Mouse (Mus musculus) testis, postnatal 14 days (tissue): Measurements from ENCODE around the gene Dlst.

ENCODE experiments used
- DNase-seq: peaks from one replicate; pipeline ENCODE4 v3.0.0; 2021; ENCODE audit warnings: low spot score

Gene Dlst

DNA sequence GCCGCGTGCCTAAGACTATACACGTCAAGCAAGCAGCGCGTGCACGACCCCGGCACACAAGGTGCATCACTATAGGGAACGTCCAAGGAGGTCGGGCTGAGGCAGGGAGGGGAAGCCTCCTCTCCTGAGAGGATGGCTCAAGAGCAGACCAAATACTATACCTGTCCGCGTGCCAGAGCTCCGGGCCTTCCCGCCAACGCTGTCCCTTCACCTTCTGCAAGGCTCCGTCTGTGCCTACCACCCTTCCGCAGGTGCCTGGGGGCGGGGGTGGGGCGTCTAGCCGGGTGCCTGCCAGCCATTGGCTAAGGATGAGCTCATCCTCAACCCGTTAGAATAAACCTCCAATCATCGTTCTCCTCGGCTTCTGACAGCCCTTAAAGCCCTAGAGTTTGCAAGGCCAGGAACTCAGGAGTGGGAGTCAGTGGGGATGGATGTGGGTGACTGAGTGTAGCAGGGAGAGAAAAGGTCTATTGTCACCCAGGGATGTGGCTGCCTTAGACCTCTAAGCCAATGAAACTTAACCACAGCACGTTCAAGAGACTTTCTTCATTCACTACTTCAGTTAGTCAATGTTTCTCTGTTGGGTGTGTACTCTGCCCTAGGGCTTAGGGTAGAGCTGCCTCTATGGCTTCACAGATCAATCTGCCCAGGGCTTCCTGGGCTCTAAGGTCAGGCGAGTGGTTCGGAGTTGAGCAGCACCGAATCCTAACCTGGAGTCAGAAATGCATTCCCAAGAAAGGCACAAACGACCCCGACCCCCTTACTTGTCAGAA lies 40.6 kb downstream of the Dlst start, which contains the start of gene Rps6kl1:
Gene Rps6kl1, minus strand, starts transcription at position 263 of the 773 bp plus-strand sequence.
- peak; percentile 42 for DNase-seq

DNA sequence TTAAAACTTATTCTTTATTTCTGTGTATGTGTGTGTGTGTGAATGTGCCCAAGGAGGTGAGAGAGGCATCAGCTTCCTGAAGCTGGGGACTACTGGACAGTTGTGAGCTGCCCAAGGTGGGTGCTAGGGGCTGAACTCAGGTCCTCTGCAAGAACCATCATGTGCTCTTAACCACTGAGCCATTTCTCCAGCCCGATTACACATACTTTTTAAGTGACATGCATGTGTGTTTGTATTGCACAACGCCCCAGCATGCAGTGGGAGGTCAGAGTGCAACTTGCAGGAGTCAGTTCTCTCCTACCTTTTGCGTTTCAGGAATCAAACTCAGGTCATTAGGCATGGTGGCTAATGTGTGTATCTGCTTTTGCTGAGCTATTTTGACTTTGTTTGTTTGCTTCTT lies 42.4 kb downstream of the Dlst start:
- DNase-seq = no peak

DNA sequence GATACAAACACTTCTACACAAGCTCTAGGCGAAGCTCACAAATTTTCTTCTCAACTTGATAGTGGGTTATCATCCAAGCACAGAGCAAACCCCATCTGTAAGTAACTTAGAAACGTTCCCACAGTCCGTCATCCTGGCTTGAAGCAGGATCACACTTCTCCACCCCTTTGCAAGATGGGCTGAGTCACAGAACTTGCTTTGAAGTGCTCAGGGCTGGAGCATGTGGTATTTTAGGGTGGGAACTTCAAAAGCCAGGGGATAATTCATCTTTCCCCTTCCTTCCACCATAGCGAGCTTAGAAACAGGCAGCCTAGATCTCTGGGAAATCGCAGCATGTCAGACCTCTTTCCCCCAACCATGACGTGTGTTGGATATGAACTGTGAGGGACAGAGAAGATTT lies 45.7 kb downstream of the Dlst start:
- no peak for DNase-seq

DNA sequence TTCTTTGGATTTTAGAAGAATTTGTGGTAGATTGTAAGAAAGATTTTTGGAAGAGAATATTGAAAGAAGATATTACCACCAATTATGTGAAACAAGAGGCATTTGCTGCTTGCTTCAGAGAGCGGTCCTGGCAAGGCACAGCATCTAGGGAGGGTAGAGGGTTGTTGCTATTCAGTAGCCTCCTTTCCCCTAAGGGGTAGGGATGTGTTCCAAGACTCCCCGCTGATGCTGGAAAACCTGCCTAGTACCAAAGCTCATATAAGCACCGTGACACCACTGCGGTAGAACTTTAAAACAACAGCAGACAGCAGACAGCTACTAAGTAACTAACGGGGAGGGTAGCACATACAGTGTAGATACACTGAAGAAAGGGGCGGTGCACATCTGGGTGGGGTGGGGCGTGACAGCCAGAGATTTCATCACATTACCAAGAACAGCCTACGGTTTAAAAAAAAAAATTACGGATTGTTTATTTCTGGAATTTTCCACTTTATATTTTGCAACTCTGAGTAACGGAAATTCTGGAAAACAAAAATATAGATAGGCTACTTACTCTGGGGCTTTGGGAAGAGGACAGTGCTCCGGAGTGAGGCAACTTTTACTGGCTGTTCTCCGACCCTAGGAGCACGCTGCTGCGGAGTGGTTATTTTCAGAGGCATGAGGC lies 47.3 kb downstream of the Dlst start:
- DNase-seq = no peak

DNA sequence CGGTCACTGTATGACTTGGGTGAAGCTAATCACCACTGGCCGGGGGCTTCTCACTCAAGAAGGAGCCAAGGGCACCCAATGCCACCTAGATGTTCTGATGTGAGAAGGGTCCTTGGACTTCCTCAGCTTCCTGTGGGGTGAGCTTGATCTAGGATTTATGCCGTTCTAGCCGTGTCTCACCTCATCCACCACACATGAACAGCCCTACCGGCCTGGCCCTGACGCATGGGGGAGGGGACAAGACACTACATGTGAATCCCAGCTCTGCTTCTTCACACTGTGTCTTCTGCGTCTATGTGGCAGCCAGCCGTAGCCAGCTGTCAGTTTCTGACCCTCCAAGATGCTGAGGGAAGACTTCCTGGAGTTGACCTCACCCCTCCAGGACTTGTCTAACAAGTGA lies 48.2 kb downstream of the Dlst start:
- DNase-seq = no peak

DNA sequence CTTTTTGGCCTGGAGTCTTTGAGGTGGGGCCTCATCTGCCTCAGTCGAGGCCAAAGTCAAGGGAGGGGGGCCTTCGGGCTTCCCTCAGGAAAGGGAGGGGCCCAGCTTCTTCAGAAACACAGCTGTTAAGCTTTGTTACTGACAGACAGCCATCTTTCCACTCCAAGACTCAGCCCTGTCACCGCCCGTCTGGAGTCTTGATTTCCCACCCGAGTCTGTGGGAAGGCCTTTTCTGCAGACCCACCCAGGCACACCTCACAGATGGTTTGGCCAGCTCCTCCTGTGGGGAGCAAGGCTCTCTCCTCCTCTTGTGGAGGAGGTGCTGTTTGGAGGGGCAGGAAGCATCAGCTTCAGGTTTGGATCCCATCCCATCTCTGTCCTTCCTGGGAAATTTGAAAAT lies 49.0 kb downstream of the Dlst start:
- DNase-seq = no peak

DNA sequence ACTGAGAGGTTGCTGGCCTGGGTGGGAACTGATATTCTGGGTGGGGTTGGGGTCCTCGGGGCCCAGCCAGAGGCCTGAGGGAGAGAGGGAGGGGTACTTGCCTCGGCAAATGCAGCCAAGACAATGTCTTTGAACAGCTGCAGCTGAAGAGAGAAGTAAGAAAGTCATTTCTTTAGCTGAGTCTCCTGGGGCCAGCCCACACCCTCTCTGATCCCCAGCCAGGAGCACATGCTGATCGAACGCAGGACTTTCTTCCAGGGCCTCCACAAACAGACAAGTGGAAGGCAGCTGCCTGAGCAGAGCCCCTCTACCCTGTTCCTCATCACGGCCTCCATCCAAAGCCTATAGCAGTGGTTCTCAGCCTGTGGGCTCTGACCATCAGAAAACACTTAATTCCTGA lies 54.4 kb downstream of the Dlst start:
- DNase-seq = no peak

DNA sequence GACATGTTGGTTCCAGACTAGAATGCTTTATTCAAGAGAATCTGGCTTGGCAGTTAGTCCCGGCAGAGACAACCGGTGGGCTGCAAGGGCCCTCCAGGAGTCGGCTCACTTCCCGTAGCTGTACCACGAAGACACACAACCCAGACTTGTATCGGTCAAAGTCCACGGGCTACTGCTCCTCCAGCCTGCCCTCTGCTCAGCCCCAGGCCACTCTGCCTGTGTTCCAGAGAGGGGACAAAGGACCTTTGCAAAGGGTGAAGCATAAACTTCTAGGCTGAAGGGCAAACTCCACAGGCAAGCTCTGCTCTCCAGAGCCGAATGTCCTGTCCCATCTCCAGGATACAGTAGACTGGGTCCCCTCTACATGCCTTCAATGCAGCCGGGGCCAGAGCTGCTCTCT lies 56.0 kb downstream of the Dlst start:
- no peak for DNase-seq

DNA sequence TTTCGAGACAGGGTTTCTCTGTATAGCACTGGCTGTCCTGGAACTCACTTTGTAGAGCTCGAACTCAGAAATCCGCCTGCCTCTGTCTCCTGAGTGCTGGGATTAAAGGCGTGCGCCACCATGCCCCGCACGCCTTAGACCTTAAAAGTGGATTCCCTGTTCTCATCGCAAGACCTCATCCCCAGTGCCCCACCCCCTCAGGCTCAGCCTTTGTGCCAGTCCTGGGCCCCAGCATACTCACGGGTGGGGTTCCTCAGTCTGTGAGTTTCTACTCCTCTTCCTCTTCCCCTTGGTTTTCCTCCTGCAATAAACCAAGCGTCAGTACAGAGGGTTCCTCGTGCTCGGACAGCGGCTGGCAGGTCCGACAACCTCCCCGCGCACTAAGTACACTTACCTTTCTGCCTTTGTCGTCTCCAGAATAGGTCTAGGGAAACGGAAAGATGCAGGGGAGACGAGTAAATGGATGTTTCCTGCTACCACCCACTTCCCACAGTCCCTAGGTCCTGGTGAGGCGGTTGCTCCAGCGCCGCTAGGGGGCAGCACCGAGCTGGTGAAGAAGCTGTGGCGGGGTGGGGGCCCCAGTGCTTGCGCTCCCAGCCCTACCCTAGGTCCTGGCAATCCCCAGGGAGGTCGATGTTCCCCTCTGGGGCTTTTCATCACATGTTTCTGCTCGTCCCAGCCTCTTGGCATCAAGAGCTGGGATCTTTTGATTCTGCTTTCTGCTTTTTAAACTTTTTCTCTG lies 58.7 kb downstream of the Dlst start:
- DNase-seq = peak; percentile 85

DNA sequence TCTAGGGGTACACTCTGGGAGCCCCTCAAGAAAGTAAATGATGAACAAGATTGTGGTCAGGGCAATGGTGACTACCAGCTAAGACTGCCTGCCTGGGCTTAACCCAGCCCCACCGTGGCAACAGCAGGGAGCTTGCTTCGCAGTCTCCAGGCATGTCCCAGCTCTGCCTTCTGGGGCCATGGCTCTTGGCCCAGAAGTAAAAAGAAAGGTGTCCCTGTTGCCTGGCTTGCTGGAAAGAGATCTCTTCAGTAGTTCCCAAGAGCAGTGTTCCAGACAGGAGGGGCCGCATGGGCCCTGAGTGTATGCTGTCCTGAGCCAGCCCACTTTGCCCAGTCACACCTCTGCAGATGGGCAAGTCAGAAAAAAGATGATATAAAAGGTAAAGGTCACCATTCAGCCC lies 59.2 kb downstream of the Dlst start:
- no peak for DNase-seq

DNA sequence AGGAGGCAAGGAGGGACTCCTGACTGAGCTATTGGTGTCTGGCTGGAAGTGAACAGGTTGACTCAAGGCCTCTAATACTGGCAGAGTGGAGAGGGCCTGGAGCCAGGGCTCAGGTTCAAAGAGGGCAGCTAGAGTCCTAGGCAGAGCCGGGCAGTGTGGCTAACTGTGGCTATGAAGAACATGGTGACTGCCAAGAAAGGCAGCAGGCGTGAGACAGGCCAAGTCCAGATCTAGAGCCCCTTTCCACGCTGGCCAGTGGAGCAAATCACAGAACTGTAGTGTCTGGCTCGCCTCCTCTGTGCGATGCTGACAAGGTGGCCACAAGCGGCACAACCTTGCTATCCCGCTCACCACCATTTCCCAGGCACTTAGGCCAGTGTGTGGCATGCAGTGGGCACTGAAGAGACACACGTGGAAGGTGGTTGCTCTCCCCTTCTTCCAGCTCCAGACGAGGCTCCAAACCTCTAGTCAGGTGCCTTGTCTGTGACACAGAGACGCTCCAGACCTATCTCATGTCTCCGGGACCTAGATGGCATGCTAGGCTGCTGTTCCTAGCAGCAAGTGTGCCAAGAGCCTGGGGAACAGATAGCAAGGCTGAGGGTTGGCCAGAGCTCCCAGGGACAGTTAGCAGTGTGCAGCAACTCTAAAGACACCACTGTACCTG lies 59.8 kb downstream of the Dlst start:
- no peak for DNase-seq

DNA sequence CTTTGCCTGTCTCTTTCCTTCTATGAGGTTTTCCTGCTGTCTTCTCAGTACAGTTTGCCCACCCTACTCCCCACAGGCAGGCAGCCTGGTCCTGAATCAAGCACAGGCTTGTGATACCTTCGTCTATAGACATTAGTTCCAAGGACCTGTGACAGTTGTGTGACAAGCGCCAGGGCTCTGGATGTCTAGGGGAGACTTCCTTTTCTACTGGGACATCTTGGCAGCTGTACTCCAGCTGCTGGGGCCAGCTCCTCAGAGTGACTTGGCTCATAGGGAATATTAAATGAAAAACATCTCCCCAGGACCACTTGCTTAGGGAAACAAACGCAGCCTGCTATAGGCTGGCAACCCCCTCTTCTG lies 60.3 kb downstream of the Dlst start:
- no peak for DNase-seq

DNA sequence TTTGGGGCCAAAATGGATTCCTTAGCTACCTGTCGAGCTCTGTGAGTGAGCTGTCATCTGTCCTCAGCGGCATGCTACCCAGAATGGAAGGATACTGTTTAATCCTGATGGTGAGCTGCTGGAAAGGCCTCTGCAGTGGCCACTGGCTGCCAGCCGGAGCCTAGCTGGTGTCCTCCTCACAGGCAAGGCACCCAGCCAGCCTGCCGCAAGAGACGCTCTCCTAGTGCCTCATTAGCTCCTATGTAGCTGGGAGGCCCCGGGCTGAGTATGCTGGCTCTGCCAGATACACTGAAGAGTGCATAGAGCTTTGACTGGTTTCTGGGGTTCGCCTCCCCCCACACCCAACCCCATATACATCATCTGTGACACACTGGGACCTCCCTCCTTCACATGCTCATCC lies 63.4 kb downstream of the Dlst start:
- no peak for DNase-seq

DNA sequence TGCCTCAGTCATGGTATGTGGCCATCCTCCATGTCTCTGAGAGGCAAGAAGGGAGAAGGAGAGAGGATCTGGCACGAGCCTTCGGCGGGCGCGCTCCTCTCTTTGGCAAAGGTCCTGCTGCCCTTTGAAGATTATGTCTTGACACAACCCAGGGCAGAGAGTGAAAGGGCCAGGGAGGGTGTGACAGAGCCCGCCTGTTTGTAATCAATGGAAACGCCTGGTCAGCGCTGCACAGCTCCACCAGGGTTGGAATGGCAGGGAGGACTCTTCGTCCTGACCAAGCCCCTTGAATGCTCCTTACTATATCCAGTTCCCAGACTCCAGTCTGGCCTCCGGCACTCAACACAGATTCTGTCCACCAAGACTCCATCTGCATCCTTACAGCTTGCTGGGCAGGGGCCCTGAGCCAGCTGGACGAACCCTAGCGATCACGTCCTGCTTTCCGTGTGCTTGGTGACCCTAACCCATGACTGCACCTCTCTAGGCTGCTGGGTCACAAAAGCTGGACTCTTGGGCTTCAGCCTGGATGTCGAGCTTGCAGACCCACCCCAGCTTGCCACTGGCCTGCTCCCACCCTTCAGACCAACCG lies 64.5 kb downstream of the Dlst start:
- no peak for DNase-seq

DNA sequence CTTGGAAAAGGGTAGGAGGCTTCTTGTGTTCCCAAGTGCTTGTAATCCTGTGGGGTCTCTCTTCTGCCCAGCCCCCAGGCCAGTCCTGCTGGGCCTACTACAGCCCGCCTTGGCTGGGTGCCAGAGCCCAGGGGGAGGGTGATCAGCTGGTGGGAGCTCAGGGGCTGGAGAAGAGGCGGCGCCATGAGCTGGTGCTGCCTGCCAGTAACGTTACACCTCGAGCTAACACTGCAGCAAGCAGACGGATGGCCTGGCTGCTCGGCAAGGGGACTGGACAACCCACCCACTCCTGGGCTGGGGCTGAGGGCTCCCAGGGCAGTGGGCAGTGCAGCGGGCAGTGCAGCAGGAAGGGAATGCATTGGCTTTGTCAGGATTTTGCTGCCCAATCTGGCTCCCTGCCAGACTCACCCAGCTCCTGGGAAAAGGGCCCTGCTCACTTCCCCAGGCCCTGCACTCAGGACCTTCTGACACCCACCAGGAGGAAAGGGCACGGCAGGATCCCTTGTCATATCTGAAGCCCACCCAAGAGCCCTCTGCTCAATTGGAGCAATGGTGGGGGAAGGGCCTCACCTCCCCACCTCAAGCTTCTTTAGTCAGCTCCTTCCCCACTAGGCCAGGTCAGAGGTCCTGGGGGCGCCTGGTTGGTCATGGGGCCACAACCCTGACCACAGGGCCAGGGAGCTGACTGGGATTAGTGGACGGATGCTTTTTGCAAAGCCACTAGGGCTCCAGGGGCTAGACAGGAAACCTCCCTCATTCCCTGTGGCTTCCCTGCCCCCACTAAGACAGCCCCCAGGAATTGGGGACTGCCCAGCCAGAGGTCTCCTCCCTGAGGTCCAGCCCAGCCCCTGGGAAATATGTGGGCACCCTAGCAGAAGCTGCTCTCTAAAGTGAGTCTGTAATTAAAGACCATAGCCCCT lies 65.6 kb downstream of the Dlst start:
- DNase-seq = no peak

DNA sequence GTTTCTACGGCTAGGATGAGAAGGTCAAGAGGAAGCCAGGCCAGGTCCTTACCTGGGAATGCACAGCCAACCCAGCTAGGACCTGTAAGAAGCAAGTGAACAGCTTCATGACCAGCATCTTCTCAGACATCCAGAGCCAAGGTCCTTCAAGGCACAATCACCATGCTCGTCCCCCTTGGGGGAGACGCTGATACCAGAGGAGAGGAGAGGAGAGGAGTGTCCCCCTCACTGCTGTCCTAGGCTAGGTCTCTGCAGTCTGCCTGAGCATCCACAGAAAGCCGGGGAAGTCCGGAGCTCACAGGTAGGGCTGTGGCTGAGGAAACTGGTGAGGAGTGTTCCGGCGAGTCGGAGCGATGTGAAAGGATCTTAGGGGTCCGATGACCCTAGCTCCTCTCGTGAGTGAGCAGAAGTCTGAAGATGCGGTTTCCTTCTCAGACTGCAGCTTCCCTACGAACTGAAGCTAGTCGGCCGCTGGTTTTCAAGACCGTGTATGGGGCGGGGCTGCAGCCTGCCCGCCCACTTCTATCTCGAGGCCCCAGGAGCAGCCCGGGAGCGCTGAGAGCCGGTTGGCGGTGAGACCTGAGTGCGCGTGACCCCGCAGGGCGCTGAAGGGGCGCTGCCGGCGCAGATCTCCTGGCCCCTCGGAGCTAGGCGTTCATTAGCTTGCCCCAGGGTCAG lies 66.4 kb downstream of the Dlst start:
- DNase-seq = peak; percentile 60

DNA sequence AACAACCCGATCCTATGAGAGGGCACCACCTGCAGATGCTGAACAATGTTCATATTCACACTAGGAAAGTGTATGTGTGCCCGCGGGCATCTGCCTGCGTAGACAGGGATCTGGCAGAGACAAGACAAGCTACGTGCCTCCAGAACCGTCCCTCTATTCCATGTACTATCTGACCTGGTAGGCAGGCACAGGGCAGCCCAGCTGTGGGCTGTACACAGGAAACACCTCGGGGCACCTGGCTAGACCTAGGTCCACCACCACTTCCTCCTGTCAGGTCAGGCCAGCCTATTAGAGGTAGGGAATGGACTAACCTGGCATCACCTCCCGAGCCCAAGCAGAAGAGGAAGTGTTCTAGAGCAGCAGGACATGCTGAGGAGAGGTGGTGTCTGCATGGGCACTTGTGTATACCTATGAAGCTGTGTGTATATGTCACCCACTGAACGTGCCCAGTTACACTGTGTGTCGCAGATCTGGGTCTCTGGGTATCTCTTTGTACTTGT lies 67.2 kb downstream of the Dlst start, which contains the start of gene Pgf:
Gene Pgf, minus strand, starts transcription at position 51 of the 500 bp plus-strand sequence.
- no peak for DNase-seq

DNA sequence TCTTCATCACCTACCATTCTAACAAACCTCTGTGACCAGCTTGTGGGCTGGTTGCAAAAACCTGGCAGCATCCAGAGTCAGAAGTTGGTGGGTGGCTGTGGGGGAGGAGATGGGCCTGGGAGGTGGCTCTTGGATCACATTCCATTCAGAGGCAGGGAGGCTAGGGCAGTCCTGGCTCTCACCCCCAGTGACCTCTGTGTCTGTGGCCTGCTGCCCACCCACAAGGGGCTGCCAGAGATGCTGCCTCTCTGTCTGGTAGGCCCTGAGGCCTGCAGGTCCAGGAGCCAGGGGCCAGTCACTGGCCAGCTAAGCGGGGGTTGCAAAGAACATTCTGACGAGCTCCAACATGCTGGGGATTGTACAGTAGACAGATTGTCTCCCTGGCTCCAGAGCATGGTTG lies 67.7 kb downstream of the Dlst start:
- no peak for DNase-seq

DNA sequence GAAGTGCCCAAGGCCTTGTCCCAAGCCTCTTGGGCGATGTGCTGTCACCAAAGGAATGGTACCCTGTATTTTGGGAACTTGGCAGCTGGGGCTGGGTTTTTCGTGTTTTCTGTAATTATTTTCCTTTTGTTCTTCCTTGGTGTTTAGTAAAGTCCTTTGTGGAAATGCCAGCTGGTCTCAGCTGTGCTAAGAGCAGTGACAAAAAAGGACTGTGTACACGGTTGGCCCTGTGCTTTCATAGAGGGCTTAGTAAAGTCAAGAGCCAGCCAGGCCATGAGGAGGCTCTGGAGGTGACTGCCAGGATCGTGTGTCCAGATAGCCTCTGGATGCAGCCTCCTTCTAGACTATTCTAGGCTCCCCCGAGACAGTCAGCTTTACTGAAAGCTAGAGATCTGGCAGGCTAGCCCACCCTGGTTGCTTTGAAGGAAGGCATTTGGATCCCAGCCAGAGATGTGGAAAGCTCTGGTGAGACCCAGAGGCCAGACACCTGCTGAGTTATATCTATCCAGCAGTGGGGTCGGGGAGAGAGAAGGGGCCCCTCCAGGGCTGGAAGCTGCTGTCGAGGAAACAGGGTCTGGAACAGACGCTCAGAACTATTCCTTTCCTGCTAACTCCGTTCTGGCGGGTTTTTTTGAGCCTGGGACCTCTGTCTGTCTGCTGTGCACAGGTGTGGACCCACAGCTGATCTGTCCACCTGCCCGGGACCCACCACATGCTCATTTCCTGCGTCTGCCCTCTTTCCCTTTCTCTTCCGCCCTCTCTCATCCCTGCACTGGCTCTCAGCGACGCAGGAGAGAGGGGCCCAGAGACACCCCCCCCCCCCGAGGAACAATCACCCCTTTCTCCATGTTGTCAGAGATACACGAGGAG lies 71.1 kb downstream of the Dlst start:
- no peak for DNase-seq

DNA sequence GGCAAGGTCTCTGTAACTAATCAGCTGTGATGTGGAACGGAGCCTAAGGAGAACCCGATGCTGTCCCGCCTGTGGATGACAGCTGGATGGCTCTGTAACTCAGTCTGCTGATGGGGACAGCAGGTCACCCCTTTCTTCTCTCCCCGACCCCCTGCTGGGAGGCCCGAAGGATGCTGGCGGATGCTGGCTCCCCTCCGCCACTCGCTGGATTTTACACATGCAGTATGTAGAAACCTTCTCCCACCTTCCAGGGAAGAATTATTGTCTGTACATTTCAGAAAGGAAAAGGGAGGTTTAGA lies 71.7 kb downstream of the Dlst start:
- DNase-seq = no peak
